Comparison of ENCODE assay signal across 8 mouse cellular contexts in genomic region chr12:8511037-8511882, GRCm38 (mm10). TPM values are rescaled to one million over a fixed set of nuclear protein-coding genes. Genes with fewer than 3 reads are reported as not detected.
A peak's percentile ranks its signal among the peaks of the same experiment; 100 is the strongest.
DNase-seq lines count a peak whose midpoint lies in the region; ATAC-seq and TF ChIP-seq lines count a peak whose summit lies in the region.

No protein-coding gene starts in this region.

- no peak overlapping the region for H3K9ac ChIP-seq in hindbrain, embryonic 13.5 days
- no peak overlapping the region for H3K9ac ChIP-seq in hindbrain, embryonic 15.5 days

- H3K9me3 ChIP-seq in hindbrain, embryonic 10.5 days = no peaks in the 10 kb centered on the region
- H3K9me3 ChIP-seq in hindbrain, embryonic 13.5 days = no peaks in the 10 kb centered on the region
- H3K9me3 ChIP-seq in hindbrain, embryonic 15.5 days = no peaks in the 10 kb centered on the region

- no peak overlapping the region for H3K4me3 ChIP-seq in hindbrain, embryonic 10.5 days
- H3K4me3 ChIP-seq in hindbrain, embryonic 13.5 days = no peak overlapping the region
- peak overlapping the region; percentile 19 for H3K4me3 ChIP-seq in testis, adult 2 months (ENCODE audit: control insufficient read depth, low read depth, low read length)
- no peak overlapping the region for H3K4me3 ChIP-seq in hindbrain, embryonic 15.5 days

- peak; percentile 25 for DNase-seq in hindbrain, embryonic 10.5 days (ENCODE audit: low spot score)
- DNase-seq in testis, postnatal 14 days (ENCODE audit: low spot score) = no peak
- DNase-seq in thymus, postnatal 10 days (ENCODE audit: low spot score in 2 of 2) = no peak
- no peak for DNase-seq in spleen, adult 12 weeks (ENCODE audit: low spot score)
- DNase-seq in layer of hippocampus, adult 9-10 months (ENCODE audit: low spot score) = no peak

- no peak for ATAC-seq in hindbrain, embryonic 13.5 days (ENCODE audit: low FRiP score)
- ATAC-seq in hindbrain, embryonic 15.5 days (ENCODE audit: low FRiP score, low read depth) = 0 out of 2 replicates have a peak, but pooled peaks have one; percentile 30

- H3K4me2 ChIP-seq in hindbrain, embryonic 13.5 days = no peak overlapping the region
- H3K4me2 ChIP-seq in hindbrain, embryonic 15.5 days = no peak overlapping the region

- TF ChIP-seq POLR2A in testis, adult 2 months (IDR thresholded peaks at IDR 0.05; ENCODE audit: control insufficient read depth, low read depth, low read length) = no peak

- 83% methylated on average over 18 of the region's 18 CpGs for WGBS in hindbrain, embryonic 10.5 days
- 76% methylated on average over 18 of the region's 18 CpGs for WGBS in hindbrain, embryonic 13.5 days
- 69% methylated on average over 18 of the region's 18 CpGs for WGBS in hindbrain, embryonic 15.5 days

- no peaks in the 10 kb centered on the region for H3K4me1 ChIP-seq in hindbrain, embryonic 10.5 days (replicated peaks)
- no peaks in the 10 kb centered on the region for H3K4me1 ChIP-seq in hindbrain, embryonic 13.5 days (replicated peaks)
- H3K4me1 ChIP-seq in testis, adult 2 months (ENCODE audit: control insufficient read depth, insufficient read depth, low read length) = no peaks in the 10 kb centered on the region
- no peaks in the 10 kb centered on the region for H3K4me1 ChIP-seq in hindbrain, embryonic 15.5 days (replicated peaks)

- no peak for TF ChIP-seq CTCF in testis, adult 2 months (IDR thresholded peaks at IDR 0.05; ENCODE audit: control insufficient read depth, insufficient read depth, insufficient replicate concordance, low read depth, low read length)

- no peak overlapping the region for H3K27ac ChIP-seq in hindbrain, embryonic 10.5 days
- H3K27ac ChIP-seq in hindbrain, embryonic 13.5 days = no peak overlapping the region
- H3K27ac ChIP-seq in testis, adult 2 months (ENCODE audit: control insufficient read depth, insufficient read depth, low read depth, low read length) = no peak overlapping the region
- no peak overlapping the region for H3K27ac ChIP-seq in hindbrain, embryonic 15.5 days (replicated peaks)

- H3K36me3 ChIP-seq in hindbrain, embryonic 10.5 days = no peaks in the 10 kb centered on the region
- no peaks in the 10 kb centered on the region for H3K36me3 ChIP-seq in hindbrain, embryonic 13.5 days
- no peaks in the 10 kb centered on the region for H3K36me3 ChIP-seq in testis, adult 2 months (ENCODE audit: control insufficient read depth, insufficient read depth, low read length)
- H3K36me3 ChIP-seq in hindbrain, embryonic 15.5 days = no peaks in the 10 kb centered on the region

- no peaks in the 10 kb centered on the region for H3K27me3 ChIP-seq in hindbrain, embryonic 10.5 days (ENCODE audit: insufficient read depth, poor library complexity, severe bottlenecking)
- no peaks in the 10 kb centered on the region for H3K27me3 ChIP-seq in hindbrain, embryonic 13.5 days
- no peaks in the 10 kb centered on the region for H3K27me3 ChIP-seq in testis, adult 2 months (ENCODE audit: control insufficient read depth, insufficient read depth, low read length)
- no peaks in the 10 kb centered on the region for H3K27me3 ChIP-seq in hindbrain, embryonic 15.5 days

RNA-seq across cellular contexts. Expression of gene Rhob, which starts 11.5 kb away (rescaled TPM):
- polyA plus RNA-seq in hindbrain, embryonic 10.5 days (2016; fragmentation: Nextera tagmentation; extraction: Ambion mirVana) = 31.5 and 54.8 TPM in 2 replicates
- 68.7 and 71.7 TPM in 2 replicates for polyA plus RNA-seq in hindbrain, embryonic 13.5 days (2015; fragmentation: Nextera tagmentation; extraction: Ambion mirVana)
- 21.3 and 23.4 TPM in 2 replicates for polyA plus RNA-seq in testis, adult 2 months (2012; rRNA removed)
- polyA plus RNA-seq in hindbrain, embryonic 15.5 days (2015; fragmentation: Nextera tagmentation; extraction: Ambion mirVana) = 94.4 and 103 TPM in 2 replicates
